Mouse (Mus musculus) left cerebral cortex, postnatal 36 days (tissue): ENCODE data around the gene Fer1l5. TPM values are rescaled to one million over a fixed set of nuclear protein-coding genes. Genes with fewer than 3 reads are reported as not detected.

Experiments used
- DNase-seq, 2 experiments: peaks; one replicate each; pipeline ENCODE4 v3.0.0; 2021 to 2022; ENCODE audit warnings: low spot score in 2 of 2, mixed read lengths in 1 of 2
- intact Hi-C: fragments of 180-260 bp; cut with DNase I; formaldehyde crosslinking; loops from one replicate; pipeline ENCODE4 v1.15.1; 2025
- total RNA-seq, 2 experiments: library from RNA; stranded (reverse); gene quantifications; 2 replicates each; pipeline ENCODE4 v1.2.3; 2021

Fer1l5 gene
- not detected for total RNA-seq

- no peak for DNase-seq
- intact Hi-C loops, result no loop called here
Observed at GRCm38 (mm10) chr1:36371934-36372845, at the start of gene Fer1l5. Fer1l5 (plus strand) TSS chr1:36372291.

DNA sequence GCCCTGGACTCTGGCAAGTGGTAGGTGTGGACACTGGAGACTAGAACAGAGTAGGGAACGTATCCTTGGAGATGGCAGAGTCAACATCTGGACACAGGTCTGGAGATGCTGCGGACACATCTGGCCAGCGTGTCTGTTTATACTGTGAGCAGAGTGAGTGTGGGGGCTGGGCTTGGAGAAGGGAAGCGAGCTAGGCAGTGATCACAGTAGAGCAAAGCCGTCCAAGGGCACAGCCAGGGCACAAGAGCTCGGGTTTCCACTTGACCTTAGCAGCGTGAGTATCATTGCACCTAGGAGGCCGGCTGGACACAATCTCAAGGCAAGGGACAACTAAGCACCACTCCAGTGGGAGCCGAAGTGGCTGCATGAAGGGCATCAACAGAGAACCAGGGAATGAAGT is 49.0 kb upstream of the Fer1l5 start:
- DNase-seq, result no peak
- intact Hi-C loops, result loop anchor here (10.0 kb wide), 1 partner anchor 172 kb away; no protein-coding TSS in a partner anchor

DNA sequence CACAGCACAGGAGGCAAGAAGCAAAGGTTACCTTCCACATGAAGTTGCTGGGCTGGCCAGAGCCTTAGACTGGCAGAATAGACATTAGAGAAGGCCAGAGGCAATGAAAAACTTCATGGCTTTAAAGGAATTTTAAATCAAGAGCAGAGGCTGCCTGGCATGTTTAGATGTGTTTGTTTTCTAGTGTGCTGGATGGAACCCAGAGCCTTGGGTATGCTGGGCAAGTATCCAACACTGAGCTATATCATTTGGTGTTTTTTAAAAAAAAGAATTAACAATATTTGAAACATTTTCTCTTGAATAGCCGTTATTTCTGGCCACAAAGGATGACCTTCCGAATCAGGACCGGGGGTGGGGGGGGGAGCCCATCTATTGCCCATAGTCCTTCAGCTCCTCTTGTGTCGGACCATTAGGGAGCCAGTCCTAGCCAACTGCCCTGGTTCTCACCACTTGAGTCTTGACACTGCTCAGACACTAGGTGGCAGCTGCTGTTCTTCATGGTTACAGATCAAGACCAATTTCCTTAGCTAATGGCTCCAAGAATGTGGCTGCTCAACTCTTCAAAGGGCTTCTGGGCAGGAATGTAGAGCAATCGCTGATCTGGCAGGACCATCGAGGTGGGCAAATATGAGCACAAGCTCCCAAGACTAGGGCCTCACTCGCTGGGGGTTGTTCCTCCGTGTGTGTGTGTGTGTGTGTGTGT is 48.2 kb upstream of the Fer1l5 start:
- DNase-seq, result peak; percentile 18 to 42

GRCm38 (mm10) chr1:36325900-36326321 is 46.2 kb upstream of the Fer1l5 start:
- intact Hi-C loops, result loop anchor here (10.0 kb wide), 1 partner anchor 169 kb away; no protein-coding TSS in a partner anchor
- no peak for DNase-seq

More for the DNA sequence above, 48.2 kb upstream of the Fer1l5 start:
- intact Hi-C loops, result loop anchor here (10.0 kb wide), 1 partner anchor 171 kb away; no protein-coding TSS in a partner anchor

- no peak for DNase-seq
- intact Hi-C loops, result loop anchor here (10.0 kb wide), 1 partner anchor 168 kb away; no protein-coding TSS in a partner anchor
Observed at GRCm38 (mm10) chr1:36326815-36327214, 45.3 kb upstream of the Fer1l5 start.

DNA sequence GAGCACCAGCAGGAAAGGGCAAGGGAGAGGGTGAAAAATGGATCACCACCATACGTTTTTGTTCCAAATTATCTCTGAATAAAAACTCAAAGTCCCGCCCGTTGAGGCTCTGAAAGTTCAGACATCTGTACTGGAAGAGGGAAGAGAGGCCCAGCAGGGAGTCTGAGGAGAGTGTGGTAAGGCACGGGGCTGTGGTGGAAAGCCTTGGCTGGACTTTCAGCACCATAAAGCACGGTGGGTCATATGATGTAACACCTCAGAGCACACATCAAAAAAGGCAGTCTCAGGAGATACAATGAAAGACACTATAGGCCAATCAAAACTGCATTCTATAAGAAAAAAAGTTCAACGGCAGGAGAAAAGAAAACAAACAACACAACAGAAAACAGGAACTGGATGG is 40.3 kb upstream of the Fer1l5 start:
- no peak for DNase-seq
- intact Hi-C loops, result no loop called here

GRCm38 (mm10) chr1:36332955-36333887 is 38.9 kb upstream of the Fer1l5 start:
- intact Hi-C loops, result no loop called here
- no peak for DNase-seq

GRCm38 (mm10) chr1:36342547-36342946 is 29.5 kb upstream of the Fer1l5 start:
- intact Hi-C loops, result no loop called here
- no peak for DNase-seq

- DNase-seq, result peak; percentile 37 to 45
- intact Hi-C loops, result no loop called here
Observed at GRCm38 (mm10) chr1:36352351-36352750, 19.7 kb upstream of the Fer1l5 start.

GRCm38 (mm10) chr1:36356955-36357695 is 15.0 kb upstream of the Fer1l5 start:
- intact Hi-C loops, result no loop called here
- DNase-seq, result no peak

DNA sequence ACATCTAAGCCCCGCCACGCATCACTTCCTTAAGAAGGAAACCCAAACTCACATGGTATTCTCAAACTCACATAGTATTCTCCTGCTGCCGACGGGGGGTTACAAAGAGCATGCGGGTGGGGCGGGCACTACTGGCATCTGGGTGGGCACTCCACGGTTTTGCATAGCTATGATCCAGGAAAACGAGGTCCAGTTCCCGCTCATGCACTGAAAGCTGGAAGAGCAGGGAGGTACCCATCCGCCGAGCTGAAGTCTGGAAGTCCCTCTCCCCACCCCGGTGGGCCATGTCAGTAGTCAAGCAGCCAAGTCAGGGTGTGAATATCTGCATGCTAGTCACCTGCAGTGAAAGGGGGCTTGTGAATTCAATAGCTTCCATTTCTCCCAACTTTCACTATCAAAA is 4.4 kb upstream of the Fer1l5 start:
- intact Hi-C loops, result loop anchor here (2.0 to 5.0 kb wide), 3 partner anchors 75 to 145 kb away; partner anchors contain the start of genes Cnnm3 and Cnnm4
- DNase-seq, result no peak

GRCm38 (mm10) chr1:36368112-36368968 is 3.8 kb upstream of the Fer1l5 start:
- intact Hi-C loops, result loop anchor here (2.0 to 5.0 kb wide), 3 partner anchors 74 to 144 kb away; partner anchors contain the start of genes Cnnm3 and Cnnm4
- DNase-seq, result no peak

GRCm38 (mm10) chr1:36368969-36369645 is 3.0 kb upstream of the Fer1l5 start, which contains the start of gene Kansl3:
Kansl3 (minus strand) TSS chr1:36369181.
- intact Hi-C loops, result loop anchor here (2.0 to 5.0 kb wide), 3 partner anchors 73 to 143 kb away; partner anchors contain the start of genes Cnnm3 and Cnnm4
- peak; percentile 89 to 90 for DNase-seq

GRCm38 (mm10) chr1:36370918-36371317 is 1.2 kb upstream of the Fer1l5 start:
- intact Hi-C loops, result no loop called here
- DNase-seq, result no peak

DNA sequence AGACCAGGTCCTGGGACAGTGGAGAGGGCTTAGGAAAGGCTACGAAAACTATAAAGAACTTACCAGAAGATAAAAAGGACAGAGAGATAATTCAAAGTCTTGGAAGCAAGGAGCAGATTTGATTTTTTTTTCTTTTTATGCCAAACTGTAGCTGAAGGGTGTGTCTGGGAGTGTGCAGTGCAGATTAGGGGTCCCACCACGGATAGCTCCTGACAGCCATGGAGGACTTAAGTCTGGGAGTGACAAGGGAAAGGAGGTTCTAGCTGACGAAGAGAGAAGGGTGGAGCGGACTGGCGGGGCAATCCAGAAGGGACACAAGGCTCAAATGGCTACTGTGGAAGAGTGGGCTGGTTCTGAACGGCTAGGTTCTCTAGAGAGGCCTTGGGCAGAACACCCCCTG is 6.8 kb downstream of the Fer1l5 start:
- DNase-seq, result no peak
- intact Hi-C loops, result no loop called here

GRCm38 (mm10) chr1:36379582-36379981 is 7.5 kb downstream of the Fer1l5 start:
- intact Hi-C loops, result no loop called here
- no peak for DNase-seq

DNA sequence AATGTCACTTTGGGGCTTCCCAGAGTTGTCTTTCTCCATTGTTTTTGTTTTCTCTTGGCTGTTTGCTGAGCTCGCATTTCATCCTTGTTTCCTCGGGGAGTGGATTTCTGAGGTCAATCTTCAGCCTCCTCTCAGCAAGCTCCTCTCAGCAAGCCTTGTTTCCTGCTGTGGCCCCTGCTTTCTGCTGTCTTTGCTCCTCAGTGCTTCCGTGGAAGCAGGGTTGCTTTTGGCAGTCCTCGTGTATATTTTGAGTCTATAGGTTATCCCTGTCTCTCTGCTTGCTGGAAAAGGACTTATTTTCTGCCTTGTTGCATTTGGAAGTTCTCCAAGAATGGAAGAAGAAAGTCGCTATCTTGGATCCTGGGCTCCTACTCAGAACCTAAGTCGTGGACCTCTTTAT is 24.9 kb downstream of the Fer1l5 start:
- intact Hi-C loops, result no loop called here
- DNase-seq, result no peak
